Mouse (Mus musculus): ENCODE data around the gene Rnf215. TPM values are rescaled to one million over a fixed set of nuclear protein-coding genes. Genes with fewer than 3 reads are reported as not detected.

Gene Rnf215
- polyA plus RNA-seq (2012; rRNA removed) = 34.9 and 36.5 TPM in 2 replicates

- peak; percentile 59 for TF ChIP-seq CTCF (IDR thresholded peaks at IDR 0.05; ENCODE audit: extremely low read depth, insufficient read depth, low read length)
- peak; percentile 29; the same call in 1 of the 2 replicates for TF ChIP-seq POLR2A (IDR thresholded peaks at IDR 0.05; ENCODE audit: extremely low read depth, insufficient read depth, low read length)
- peak within 1 kb of the TSS; percentile 95 for H3K27ac ChIP-seq (ENCODE audit: insufficient read depth, low read length)
- H3K4me1 ChIP-seq (ENCODE audit: control insufficient read depth, insufficient read depth, low read length) = peaks cover 5% of the 10 kb centered on the region
- H3K4me3 ChIP-seq (ENCODE audit: insufficient read depth, low read length) = peak within 1 kb of the TSS; percentile 91
Observed at GRCm38 (mm10) chr11:4134986-4135935, at the start of gene Rnf215. TSS of gene Rnf215 (plus strand) at chr11:4135202.

- TF ChIP-seq CTCF (IDR thresholded peaks at IDR 0.05; ENCODE audit: extremely low read depth, insufficient read depth, low read length) (no peak), POLR2A (IDR thresholded peaks at IDR 0.05; ENCODE audit: extremely low read depth, insufficient read depth, low read length) (no peak)
- no peak overlapping the region for H3K27ac ChIP-seq (ENCODE audit: insufficient read depth, low read length)
- no peak overlapping the region for H3K4me3 ChIP-seq (ENCODE audit: insufficient read depth, low read length)
- peaks cover 4% of the 10 kb centered on the region; the same call in 1 of the 2 replicates for H3K4me1 ChIP-seq (ENCODE audit: control insufficient read depth, insufficient read depth, low read length)
Observed at GRCm38 (mm10) chr11:4086246-4086645, 48.8 kb upstream of the Rnf215 start.

GRCm38 (mm10) chr11:4087267-4087666 lies 47.7 kb upstream of the Rnf215 start:
- Histone ChIP-seq H3K4me1 (ENCODE audit: control insufficient read depth, insufficient read depth, low read length) (peaks cover 4% of the 10 kb centered on the region; the same call in 1 of the 2 replicates), H3K27ac (ENCODE audit: insufficient read depth, low read length) (peak overlapping the region; percentile 48; the same call in 1 of the 2 replicates), H3K4me3 (ENCODE audit: insufficient read depth, low read length) (no peak overlapping the region)
- no peak for TF ChIP-seq POLR2A (IDR thresholded peaks at IDR 0.05; ENCODE audit: extremely low read depth, insufficient read depth, low read length)
- TF ChIP-seq CTCF (IDR thresholded peaks at IDR 0.05; ENCODE audit: extremely low read depth, insufficient read depth, low read length) = no peak

GRCm38 (mm10) chr11:4093459-4094377 lies 41.3 kb upstream of the Rnf215 start:
- peak overlapping the region; percentile 88 for H3K4me3 ChIP-seq (ENCODE audit: insufficient read depth, low read length)
- H3K4me1 ChIP-seq (ENCODE audit: control insufficient read depth, insufficient read depth, low read length) = peaks cover 4% of the 10 kb centered on the region
- TF ChIP-seq POLR2A (IDR thresholded peaks at IDR 0.05; ENCODE audit: extremely low read depth, insufficient read depth, low read length) (no peak), CTCF (IDR thresholded peaks at IDR 0.05; ENCODE audit: extremely low read depth, insufficient read depth, low read length) (no peak)
- H3K27ac ChIP-seq (ENCODE audit: insufficient read depth, low read length) = no peak overlapping the region

- Histone ChIP-seq H3K4me1 (ENCODE audit: control insufficient read depth, insufficient read depth, low read length) (peaks cover 5% of the 10 kb centered on the region), H3K27ac (ENCODE audit: insufficient read depth, low read length) (no peak overlapping the region; the same call in 1 of the 2 replicates), H3K4me3 (ENCODE audit: insufficient read depth, low read length) (peak overlapping the region; percentile 88)
- TF ChIP-seq CTCF (IDR thresholded peaks at IDR 0.05; ENCODE audit: extremely low read depth, insufficient read depth, low read length) (peak; percentile 76), POLR2A (IDR thresholded peaks at IDR 0.05; ENCODE audit: extremely low read depth, insufficient read depth, low read length) (no peak)
Observed at GRCm38 (mm10) chr11:4094378-4095170, 40.4 kb upstream of the Rnf215 start.

- Histone ChIP-seq H3K27ac (ENCODE audit: insufficient read depth, low read length) (peak within 1 kb of the TSS; percentile 69), H3K4me3 (ENCODE audit: insufficient read depth, low read length) (peak within 1 kb of the TSS; percentile 88), H3K4me1 (ENCODE audit: control insufficient read depth, insufficient read depth, low read length) (peaks cover 9% of the 10 kb centered on the region)
- peak; percentile 62; the same call in 1 of the 2 replicates for TF ChIP-seq POLR2A (IDR thresholded peaks at IDR 0.05; ENCODE audit: extremely low read depth, insufficient read depth, low read length)
- no peak for TF ChIP-seq CTCF (IDR thresholded peaks at IDR 0.05; ENCODE audit: extremely low read depth, insufficient read depth, low read length)
Observed at GRCm38 (mm10) chr11:4095171-4096053, 39.6 kb upstream of the Rnf215 start, which contains the start of gene Mtfp1. TSS of gene Mtfp1 (minus strand) at chr11:4095445.

GRCm38 (mm10) chr11:4096054-4096984 lies 38.7 kb upstream of the Rnf215 start:
- Histone ChIP-seq H3K4me1 (ENCODE audit: control insufficient read depth, insufficient read depth, low read length) (peaks cover 9% of the 10 kb centered on the region), H3K27ac (ENCODE audit: insufficient read depth, low read length) (peak overlapping the region; percentile 59), H3K4me3 (ENCODE audit: insufficient read depth, low read length) (peak overlapping the region; percentile 88)
- TF ChIP-seq POLR2A (IDR thresholded peaks at IDR 0.05; ENCODE audit: extremely low read depth, insufficient read depth, low read length) (peak; percentile 99), CTCF (IDR thresholded peaks at IDR 0.05; ENCODE audit: extremely low read depth, insufficient read depth, low read length) (no peak)
